ENCODE assay signal across 8 mouse cellular contexts in the genomic region with DNA sequence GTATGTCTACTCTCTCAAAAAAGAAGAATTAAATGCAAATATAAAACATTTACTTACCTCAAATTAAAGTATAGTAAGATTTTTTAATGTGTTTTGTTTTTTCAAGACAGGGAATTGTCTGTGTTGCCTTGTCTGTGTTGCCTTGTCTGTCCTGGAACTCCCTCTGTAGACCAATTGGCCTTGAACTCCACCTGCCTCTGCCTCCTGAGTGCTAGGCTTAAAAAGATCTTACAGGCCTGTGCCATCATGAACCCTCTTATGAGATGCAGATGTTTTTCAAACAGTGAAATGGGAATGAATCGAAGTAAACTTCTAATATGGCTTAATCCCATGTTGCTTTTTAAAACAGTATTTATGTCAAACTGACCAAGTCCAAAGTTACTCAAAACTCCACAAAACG. TPM values are rescaled to one million over a fixed set of nuclear protein-coding genes. Genes with fewer than 3 reads are reported as not detected.
DNase-seq lines count a peak whose midpoint lies in the region; ATAC-seq lines count a peak whose summit lies in the region.

No protein-coding gene starts in this region.

- no peak for DNase-seq in kidney, postnatal 4 days
- peak; percentile 6 for DNase-seq in c-Kit-negative CD71-positive TER-119-positive erythroid progenitor cells, embryonic 14.5 days (ENCODE audit: low read depth, low spot score)
- no peak for DNase-seq in embryo, embryonic 11 days
- DNase-seq in embryo, embryonic 10 days (ENCODE audit: low spot score), result no peak

- no peak overlapping the region for H3K27ac ChIP-seq in kidney, embryonic 15.5 days
- no peak overlapping the region for H3K27ac ChIP-seq in hindbrain, embryonic 15.5 days (replicated peaks)
- no peak overlapping the region for H3K27ac ChIP-seq in midbrain, embryonic 13.5 days

- peaks cover 18% of the 10 kb centered on the region for H3K4me1 ChIP-seq in kidney, embryonic 15.5 days
- peaks cover 22% of the 10 kb centered on the region for H3K4me1 ChIP-seq in hindbrain, embryonic 15.5 days (replicated peaks)
- peaks cover 23% of the 10 kb centered on the region for H3K4me1 ChIP-seq in midbrain, embryonic 13.5 days (replicated peaks)

- peak overlapping the region; percentile 67 for H3K4me2 ChIP-seq in kidney, embryonic 15.5 days
- H3K4me2 ChIP-seq in hindbrain, embryonic 15.5 days, result peak overlapping the region; percentile 58
- peak overlapping the region; percentile 88 for H3K4me2 ChIP-seq in midbrain, embryonic 13.5 days (replicated peaks)

- H3K9me3 ChIP-seq in kidney, embryonic 15.5 days (replicated peaks), result 0 out of 2 replicates have a peak, but pooled peaks cover 2% of the 10 kb centered on the region
- no peaks in the 10 kb centered on the region for H3K9me3 ChIP-seq in hindbrain, embryonic 15.5 days
- H3K9me3 ChIP-seq in midbrain, embryonic 13.5 days, result no peaks in the 10 kb centered on the region

- H3K36me3 ChIP-seq in kidney, embryonic 15.5 days, result no peaks in the 10 kb centered on the region
- H3K36me3 ChIP-seq in hindbrain, embryonic 15.5 days, result no peaks in the 10 kb centered on the region
- H3K36me3 ChIP-seq in midbrain, embryonic 13.5 days, result no peaks in the 10 kb centered on the region

- ATAC-seq in kidney, embryonic 15.5 days (replicated peaks; ENCODE audit: low FRiP score), result no peak
- no peak for ATAC-seq in hindbrain, embryonic 15.5 days (ENCODE audit: low FRiP score, low read depth)
- no peak for ATAC-seq in midbrain, embryonic 13.5 days
- no peak for ATAC-seq in monocyte, adult 5-6 weeks (replicated peaks; ENCODE audit: insufficient number of reproducible peaks, low FRiP score, low TSS enrichment, poor library complexity, severe bottlenecking)

- peak overlapping the region; percentile 83; the same call in 1 of the 2 replicates for H3K9ac ChIP-seq in kidney, embryonic 15.5 days
- peak overlapping the region; percentile 3 for H3K9ac ChIP-seq in hindbrain, embryonic 15.5 days
- peak overlapping the region; percentile 98; the same call in 1 of the 2 replicates for H3K9ac ChIP-seq in midbrain, embryonic 13.5 days (replicated peaks)

- WGBS in kidney, embryonic 15.5 days, result 44% methylated on average over 2 of the region's 2 CpGs
- 50% methylated on average over 2 of the region's 2 CpGs for WGBS in hindbrain, embryonic 15.5 days
- WGBS in midbrain, embryonic 13.5 days, result 47% methylated on average over 2 of the region's 2 CpGs

- H3K27me3 ChIP-seq in kidney, embryonic 15.5 days, result no peaks in the 10 kb centered on the region
- no peaks in the 10 kb centered on the region for H3K27me3 ChIP-seq in hindbrain, embryonic 15.5 days
- no peaks in the 10 kb centered on the region for H3K27me3 ChIP-seq in midbrain, embryonic 13.5 days

- H3K4me3 ChIP-seq in kidney, embryonic 15.5 days (replicated peaks), result peak overlapping the region; percentile 71
- H3K4me3 ChIP-seq in hindbrain, embryonic 15.5 days, result peak overlapping the region; percentile 91
- peak overlapping the region; percentile 97 for H3K4me3 ChIP-seq in midbrain, embryonic 13.5 days (replicated peaks)

RNA-seq across cellular contexts. Expression of a gene that starts 1.9 kb away (rescaled TPM):
- 12.7 and 12.9 TPM in 2 replicates for polyA plus RNA-seq in kidney, embryonic 15.5 days (2015; fragmentation: Nextera tagmentation; extraction: Ambion mirVana)
- 14.7 and 17.5 TPM in 2 replicates for polyA plus RNA-seq in hindbrain, embryonic 15.5 days (2015; fragmentation: Nextera tagmentation; extraction: Ambion mirVana)
- 23.4 and 23.5 TPM in 2 replicates for polyA plus RNA-seq in midbrain, embryonic 13.5 days (2015; fragmentation: Nextera tagmentation; extraction: Ambion mirVana)
- total RNA-seq in monocyte, adult 5-6 weeks (2017), result 71.9 to 130 TPM (median 77.4 TPM) in 3 replicates

RNA-seq across cellular contexts. Expression of a gene that starts 19.2 kb away (rescaled TPM):
- 0.10 TPM in 1 of 2 replicates, not detected in the other for polyA plus RNA-seq in kidney, embryonic 15.5 days (2015; fragmentation: Nextera tagmentation; extraction: Ambion mirVana)
- 0.12 TPM in 1 of 2 replicates, not detected in the other for polyA plus RNA-seq in hindbrain, embryonic 15.5 days (2015; fragmentation: Nextera tagmentation; extraction: Ambion mirVana)
- polyA plus RNA-seq in midbrain, embryonic 13.5 days (2015; fragmentation: Nextera tagmentation; extraction: Ambion mirVana), result 0.10 and 0.11 TPM in 2 replicates
- not detected in 3 replicates for total RNA-seq in monocyte, adult 5-6 weeks (2017)

Comparison
In these comparisons a context has a peak if more than half of its experiments do, and no peak if none do; other contexts are left out.
1. H3K9ac ChIP-seq: peak in every context shown above with its lines; median percentile 98 in midbrain, embryonic 13.5 days; 83 in kidney, embryonic 15.5 days; 3 in hindbrain, embryonic 15.5 days.